Mouse (Mus musculus): ENCODE results near the gene Bloc1s2. TPM values are rescaled to one million over a fixed set of nuclear protein-coding genes. Genes with fewer than 3 reads are reported as not detected.
A peak's percentile ranks its signal among the peaks of the same experiment; 100 is the strongest.
"Not testable (repeated sequence)": the region's sequence is repeated elsewhere in the genome, so short reads cannot be mapped to it uniquely, and the experiment has no call there.

Gene Bloc1s2
- polyA plus RNA-seq, 1 experiment: 44.4 TPM

GRCm38 (mm10) chr19:44135072-44135959 is 10.9 kb downstream of the Bloc1s2 start, which contains the start of gene Cwf19l1:
Gene Cwf19l1 (minus strand): TSS chr19:44135876.
- Histone ChIP-seq H3K4me3 (ENCODE audit: control insufficient read depth, insufficient read depth, low read length) (peak within 1 kb of the TSS; percentile 98), H3K36me3 (ENCODE audit: control insufficient read depth, insufficient read depth, low read length) (peaks cover 21% of the 10 kb centered on the region), H3K4me1 (replicated peaks; ENCODE audit: control insufficient read depth, insufficient read depth, low read length) (no peaks in the 10 kb centered on the region), H3K27ac (ENCODE audit: control insufficient read depth, insufficient read depth, low read length) (peak within 1 kb of the TSS; percentile 72), H3K27me3 (ENCODE audit: control insufficient read depth, insufficient read depth, low read length) (no peaks in the 10 kb centered on the region)
- DNase-seq: peak; percentile 76
- TF ChIP-seq CTCF (IDR thresholded peaks at IDR 0.05; ENCODE audit: borderline replicate concordance, control insufficient read depth, extremely low read depth, insufficient read depth, low read length, poor library complexity) (no peak), POLR2A (IDR thresholded peaks at IDR 0.05; ENCODE audit: control insufficient read depth, extremely low read depth, insufficient read depth, low read length, poor library complexity) (0 out of 2 replicates have a peak, but pooled peaks have one; percentile 17)
- WGBS: under 1% methylated on average over 45 of the region's 45 CpGs

GRCm38 (mm10) chr19:44132917-44133316 is 13.3 kb downstream of the Bloc1s2 start:
- WGBS: 94% methylated on average over 5 of the region's 5 CpGs
- no peak for DNase-seq
- no peak overlapping the region for H3K27ac ChIP-seq (ENCODE audit: control insufficient read depth, insufficient read depth, low read length)
- no peaks in the 10 kb centered on the region for H3K4me1 ChIP-seq (replicated peaks; ENCODE audit: control insufficient read depth, insufficient read depth, low read length)
- no peak for TF ChIP-seq CTCF (IDR thresholded peaks at IDR 0.05; ENCODE audit: borderline replicate concordance, control insufficient read depth, extremely low read depth, insufficient read depth, low read length, poor library complexity)
- no peak for TF ChIP-seq POLR2A (IDR thresholded peaks at IDR 0.05; ENCODE audit: control insufficient read depth, extremely low read depth, insufficient read depth, low read length, poor library complexity)
- H3K4me3 ChIP-seq (ENCODE audit: control insufficient read depth, insufficient read depth, low read length): no peak overlapping the region
- H3K27me3 ChIP-seq (ENCODE audit: control insufficient read depth, insufficient read depth, low read length): no peaks in the 10 kb centered on the region
- H3K36me3 ChIP-seq (ENCODE audit: control insufficient read depth, insufficient read depth, low read length): peaks cover 36% of the 10 kb centered on the region

GRCm38 (mm10) chr19:44128560-44128959 is 17.7 kb downstream of the Bloc1s2 start:
- 95% methylated on average over 2 of the region's 2 CpGs for WGBS
- no peak for TF ChIP-seq POLR2A (IDR thresholded peaks at IDR 0.05; ENCODE audit: control insufficient read depth, extremely low read depth, insufficient read depth, low read length, poor library complexity)
- H3K4me3 ChIP-seq (ENCODE audit: control insufficient read depth, insufficient read depth, low read length): no peak overlapping the region
- H3K4me1 ChIP-seq (replicated peaks; ENCODE audit: control insufficient read depth, insufficient read depth, low read length): no peaks in the 10 kb centered on the region
- DNase-seq: no peak
- H3K36me3 ChIP-seq (ENCODE audit: control insufficient read depth, insufficient read depth, low read length): peaks cover 72% of the 10 kb centered on the region
- H3K27ac ChIP-seq (ENCODE audit: control insufficient read depth, insufficient read depth, low read length): no peak overlapping the region
- no peaks in the 10 kb centered on the region for H3K27me3 ChIP-seq (ENCODE audit: control insufficient read depth, insufficient read depth, low read length)

DNA sequence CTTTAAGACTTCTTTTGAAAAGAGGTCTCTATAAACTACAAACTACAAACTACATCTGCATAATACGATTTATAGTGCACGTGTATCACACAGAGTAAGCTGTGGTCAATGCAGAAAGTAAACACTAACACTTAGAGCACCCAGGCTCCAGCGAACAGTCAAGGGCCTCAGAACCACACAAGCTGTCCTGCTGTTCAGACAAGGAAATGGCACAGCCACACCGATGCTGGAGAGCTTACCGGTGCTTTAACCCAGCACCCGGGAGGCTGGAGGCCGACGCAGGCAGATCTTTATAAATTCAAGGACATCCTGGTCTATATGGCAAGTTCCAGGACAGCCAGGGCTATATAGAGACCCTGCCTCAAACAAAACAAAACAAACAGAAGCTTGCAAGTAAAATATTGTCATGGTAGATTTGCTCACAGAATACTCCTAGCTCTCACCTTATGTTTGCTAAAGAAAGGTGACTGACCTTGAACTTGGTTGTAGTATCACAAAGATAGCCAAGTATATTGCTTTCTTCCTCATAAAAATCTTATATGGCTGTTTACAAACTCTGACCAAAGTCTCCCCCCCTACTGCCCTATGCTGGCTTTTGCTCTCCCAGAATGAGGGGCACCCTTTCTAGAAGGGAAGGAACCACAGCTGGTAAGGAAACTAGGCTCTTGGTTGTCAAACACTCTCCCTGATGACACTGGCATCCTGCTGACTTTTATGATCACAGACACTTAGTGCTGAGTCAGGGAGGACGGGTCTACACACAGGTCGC is 18.3 kb downstream of the Bloc1s2 start:
- no peak for TF ChIP-seq CTCF (IDR thresholded peaks at IDR 0.05; ENCODE audit: borderline replicate concordance, control insufficient read depth, extremely low read depth, insufficient read depth, low read length, poor library complexity)
- no peak for TF ChIP-seq POLR2A (IDR thresholded peaks at IDR 0.05; ENCODE audit: control insufficient read depth, extremely low read depth, insufficient read depth, low read length, poor library complexity)
- Histone ChIP-seq H3K27me3 (ENCODE audit: control insufficient read depth, insufficient read depth, low read length) (no peaks in the 10 kb centered on the region), H3K4me3 (ENCODE audit: control insufficient read depth, insufficient read depth, low read length) (no peak overlapping the region), H3K36me3 (ENCODE audit: control insufficient read depth, insufficient read depth, low read length) (peaks cover 78% of the 10 kb centered on the region), H3K27ac (ENCODE audit: control insufficient read depth, insufficient read depth, low read length) (no peak overlapping the region), H3K4me1 (replicated peaks; ENCODE audit: control insufficient read depth, insufficient read depth, low read length) (no peaks in the 10 kb centered on the region)
- no peak for DNase-seq
- WGBS: 97% methylated on average over 10 of the region's 10 CpGs

GRCm38 (mm10) chr19:44121137-44121536 is 25.1 kb downstream of the Bloc1s2 start:
- no peak overlapping the region for H3K4me3 ChIP-seq (ENCODE audit: control insufficient read depth, insufficient read depth, low read length)
- H3K36me3 ChIP-seq (ENCODE audit: control insufficient read depth, insufficient read depth, low read length): peaks cover 46% of the 10 kb centered on the region
- no peak for DNase-seq
- no peak overlapping the region for H3K27ac ChIP-seq (ENCODE audit: control insufficient read depth, insufficient read depth, low read length)
- TF ChIP-seq POLR2A (IDR thresholded peaks at IDR 0.05; ENCODE audit: control insufficient read depth, extremely low read depth, insufficient read depth, low read length, poor library complexity) (no peak), CTCF (IDR thresholded peaks at IDR 0.05; ENCODE audit: borderline replicate concordance, control insufficient read depth, extremely low read depth, insufficient read depth, low read length, poor library complexity) (no peak)
- 97% methylated on average over 7 of the region's 7 CpGs for WGBS
- no peaks in the 10 kb centered on the region for H3K27me3 ChIP-seq (ENCODE audit: control insufficient read depth, insufficient read depth, low read length)
- H3K4me1 ChIP-seq (replicated peaks; ENCODE audit: control insufficient read depth, insufficient read depth, low read length): no peaks in the 10 kb centered on the region

- 96% methylated on average over 9 of the region's 9 CpGs for WGBS
- not testable (repeated sequence) for H3K4me1 ChIP-seq (replicated peaks; ENCODE audit: control insufficient read depth, insufficient read depth, low read length); H3K27ac ChIP-seq (ENCODE audit: control insufficient read depth, insufficient read depth, low read length); H3K4me3 ChIP-seq (ENCODE audit: control insufficient read depth, insufficient read depth, low read length); H3K27me3 ChIP-seq (ENCODE audit: control insufficient read depth, insufficient read depth, low read length); DNase-seq
- peaks cover 46% of the 10 kb centered on the region for H3K36me3 ChIP-seq (ENCODE audit: control insufficient read depth, insufficient read depth, low read length)
Measured at GRCm38 (mm10) chr19:44120686-44121085, 25.6 kb downstream of the Bloc1s2 start.
